Mouse (Mus musculus): ENCODE measurements at regions not wholly inside any gene's neighbourhood (a gene's known extent, or its start where the extent isn't known, plus 50 kb on each side); places are given as distances from the start of the nearest gene placed in this dataset.
A peak's percentile ranks its signal among the peaks of the same experiment; 100 is the strongest.

GRCm38 (mm10) chr14:106364767-106365623, 259.0 kb downstream of the Trim52 start:
- no peak for DNase-seq (ENCODE audit: extremely low read depth, low read depth, low spot score)

- no peak for DNase-seq (ENCODE audit: extremely low read depth, low read depth, low spot score)
Observed at GRCm38 (mm10) chr14:106365624-106366118, 259.7 kb downstream of the Trim52 start.

- no peak for DNase-seq (ENCODE audit: extremely low read depth, low read depth, low spot score)
Observed at GRCm38 (mm10) chr14:106373451-106373850, 267.5 kb downstream of the Trim52 start.

- DNase-seq (ENCODE audit: extremely low read depth, low read depth, low spot score) = no peak
Observed at GRCm38 (mm10) chr14:106379645-106380044, 273.6 kb downstream of the Trim52 start.

GRCm38 (mm10) chr14:106387671-106388070, 281.7 kb downstream of the Trim52 start:
- DNase-seq (ENCODE audit: extremely low read depth, low read depth, low spot score) = no peak

- DNase-seq (ENCODE audit: extremely low read depth, low read depth, low spot score) = no peak
Observed at GRCm38 (mm10) chr14:106390546-106390945, 284.5 kb downstream of the Trim52 start.

GRCm38 (mm10) chr14:106393978-106394377, 288.0 kb downstream of the Trim52 start:
- peak; percentile 28 for DNase-seq (ENCODE audit: extremely low read depth, low read depth, low spot score)

- DNase-seq (ENCODE audit: extremely low read depth, low read depth, low spot score) = no peak
Observed at GRCm38 (mm10) chr14:106412917-106413558, 307.0 kb downstream of the Trim52 start.

GRCm38 (mm10) chr14:106424714-106425113, 318.7 kb downstream of the Trim52 start:
- DNase-seq (ENCODE audit: extremely low read depth, low read depth, low spot score) = no peak

GRCm38 (mm10) chr14:106428594-106428993, 322.6 kb downstream of the Trim52 start:
- DNase-seq (ENCODE audit: extremely low read depth, low read depth, low spot score) = no peak

GRCm38 (mm10) chr14:106439282-106439681, 333.3 kb downstream of the Trim52 start:
- DNase-seq (ENCODE audit: extremely low read depth, low read depth, low spot score) = no peak

GRCm38 (mm10) chr14:106489074-106489473, 383.1 kb downstream of the Trim52 start:
- no peak for DNase-seq (ENCODE audit: extremely low read depth, low read depth, low spot score)

GRCm38 (mm10) chr14:106491389-106491788, 385.4 kb downstream of the Trim52 start:
- no peak for DNase-seq (ENCODE audit: extremely low read depth, low read depth, low spot score)

- DNase-seq (ENCODE audit: extremely low read depth, low read depth, low spot score) = no peak
Observed at GRCm38 (mm10) chr14:106500344-106501135, 394.5 kb downstream of the Trim52 start.

- no peak for DNase-seq (ENCODE audit: extremely low read depth, low read depth, low spot score)
Observed at GRCm38 (mm10) chr14:106506921-106507320, 400.9 kb downstream of the Trim52 start.

GRCm38 (mm10) chr14:106518552-106519358, 412.8 kb downstream of the Trim52 start:
- DNase-seq (ENCODE audit: extremely low read depth, low read depth, low spot score) = no peak

- DNase-seq (ENCODE audit: extremely low read depth, low read depth, low spot score) = no peak
Observed at GRCm38 (mm10) chr14:106520808-106521207, 414.8 kb downstream of the Trim52 start.

- DNase-seq (ENCODE audit: extremely low read depth, low read depth, low spot score) = no peak
Observed at GRCm38 (mm10) chr14:106550150-106550549, 444.2 kb downstream of the Trim52 start.

GRCm38 (mm10) chr14:106579281-106579680, 473.3 kb downstream of the Trim52 start:
- DNase-seq (ENCODE audit: extremely low read depth, low read depth, low spot score) = no peak

- DNase-seq (ENCODE audit: extremely low read depth, low read depth, low spot score) = no peak
Observed at GRCm38 (mm10) chr14:106581886-106582285, 475.9 kb downstream of the Trim52 start.

Data from fat pad, adult 2 months (tissue).